Mouse (Mus musculus) MEL (cell line): Measurements from ENCODE around the gene Slc6a16.

ENCODE experiments used
- BHLHE40 ChIP-seq: IDR thresholded peaks from 2 replicates; pipeline ENCODE4 v1.6.1; 2012; ENCODE audit warnings: low read depth, mild to moderate bottlenecking, inconsistent platforms, low read length, improper control_type of control experiment, borderline replicate concordance
- CTCF ChIP-seq, 3 experiments: IDR thresholded peaks in 2 of 3; conservative IDR thresholded peaks in 1 of 3; 2 replicates each; pipeline ENCODE4 v1.5.1; 2011 to 2012; ENCODE audit warnings: low read length in 3 of 3, low read depth in 2 of 3, mild to moderate bottlenecking in 2 of 3, improper control_type of control experiment in 1 of 3, inconsistent platforms in 1 of 3, mixed read lengths in 1 of 3, moderate library complexity in 1 of 3; ENCODE audit not compliant: control insufficient read depth in 1 of 3, insufficient read depth in 1 of 3, poor library complexity in 1 of 3, severe bottlenecking in 1 of 3
- ELF1 ChIP-seq: IDR thresholded peaks from 2 replicates; pipeline ENCODE4 v1.6.1; 2014; ENCODE audit warnings: low read depth, mild to moderate bottlenecking, inconsistent platforms, low read length, improper control_type of control experiment, moderate library complexity
- ETS1 ChIP-seq: IDR thresholded peaks from 2 replicates; pipeline ENCODE4 v1.6.1; 2012; ENCODE audit warnings: low read depth, mild to moderate bottlenecking, inconsistent platforms, low read length, improper control_type of control experiment, moderate library complexity
- GABPA ChIP-seq: IDR thresholded peaks from 2 replicates; pipeline ENCODE4 v1.6.1; 2012; ENCODE audit warnings: low read depth, mild to moderate bottlenecking, inconsistent platforms, low read length, improper control_type of control experiment, moderate library complexity
- HCFC1 ChIP-seq: IDR thresholded peaks from 2 replicates; pipeline ENCODE4 v1.6.1; 2012; ENCODE audit warnings: low read depth, mild to moderate bottlenecking, inconsistent platforms, low read length, improper control_type of control experiment, moderate library complexity
- NRF1 ChIP-seq: IDR thresholded peaks from 2 replicates; pipeline ENCODE4 v1.6.1; 2014; ENCODE audit warnings: low read depth, mild to moderate bottlenecking, inconsistent platforms, low read length, improper control_type of control experiment, moderate library complexity; ENCODE audit not compliant: poor library complexity, insufficient read depth, severe bottlenecking
- POLR2A ChIP-seq, 2 experiments: IDR thresholded peaks; 2 replicates each; pipeline ENCODE4 v1.6.1; 2011 to 2012; ENCODE audit warnings: low read length in 2 of 2, mild to moderate bottlenecking in 2 of 2, control low read depth in 1 of 2, improper control_type of control experiment in 1 of 2, low read depth in 1 of 2, moderate library complexity in 1 of 2; ENCODE audit not compliant: control insufficient read depth in 1 of 2, insufficient read depth in 1 of 2, poor library complexity in 1 of 2
- POLR2AphosphoS2 ChIP-seq: IDR thresholded peaks from 2 replicates; pipeline ENCODE4 v1.6.1; 2011; ENCODE audit warnings: low read length, improper control_type of control experiment
- POLR2AphosphoS5 ChIP-seq: IDR thresholded peaks from 2 replicates; pipeline ENCODE4 v1.6.1; 2012; ENCODE audit warnings: low read depth, borderline replicate concordance, mild to moderate bottlenecking, inconsistent platforms, low read length, moderate library complexity, mixed read lengths
- SMC3 ChIP-seq: IDR thresholded peaks from 2 replicates; pipeline ENCODE4 v1.6.1; 2011; ENCODE audit warnings: low read depth, low read length, improper control_type of control experiment
- TAL1 ChIP-seq: IDR thresholded peaks from 2 replicates; pipeline ENCODE4 v1.6.1; 2012; ENCODE audit warnings: mild to moderate bottlenecking, inconsistent platforms, low read length, moderate library complexity, mixed read lengths
- USF1 ChIP-seq: IDR thresholded peaks from 2 replicates; pipeline ENCODE4 v1.6.1; 2014; ENCODE audit warnings: low read depth, mild to moderate bottlenecking, inconsistent platforms, low read length, improper control_type of control experiment, moderate library complexity
- ZKSCAN1 ChIP-seq: IDR thresholded peaks from 2 replicates; pipeline ENCODE4 v1.6.1; 2012; ENCODE audit warnings: low read depth, mild to moderate bottlenecking, inconsistent platforms, low read length, improper control_type of control experiment, moderate library complexity

DNA sequence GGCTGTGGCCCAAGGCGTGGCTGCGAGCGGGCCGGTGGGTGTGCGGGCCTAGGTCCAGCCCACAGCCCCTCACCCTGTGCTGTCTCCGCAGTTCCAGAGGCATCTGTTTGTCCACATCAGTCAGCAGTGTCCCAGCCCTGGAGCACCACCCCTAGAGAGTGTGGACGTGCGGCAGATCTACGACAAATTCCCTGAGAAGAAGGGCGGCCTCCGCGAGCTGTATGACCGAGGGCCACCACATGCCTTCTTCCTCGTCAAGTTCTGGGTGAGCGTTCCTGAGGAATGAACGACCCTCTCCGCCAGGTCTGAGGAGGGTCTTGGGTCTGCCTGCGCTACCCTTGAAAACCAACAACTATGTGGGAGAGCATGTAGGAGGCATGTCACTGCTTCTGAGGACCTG is 12.3 kb upstream of the Slc6a16 start:
- TF ChIP-seq POLR2A (IDR thresholded peaks at IDR 0.05; ENCODE audit: control insufficient read depth in 1 of 2, insufficient read depth in 1 of 2, low read depth in 1 of 2, low read length in 2 of 2, poor library complexity in 1 of 2) (no peak), BHLHE40 (no peak), CTCF (IDR thresholded peaks at IDR 0.05 in 2 of 3, conservative IDR thresholded peaks at IDR 0.05 in 1 of 3; ENCODE audit: control insufficient read depth in 1 of 3, insufficient read depth in 1 of 3, low read depth in 2 of 3, low read length in 3 of 3, poor library complexity in 1 of 3, severe bottlenecking in 1 of 3) (no peak), NRF1 (no peak), SMC3 (no peak), HCFC1 (no peak), POLR2AphosphoS2 (no peak), GABPA (no peak), ETS1 (no peak), POLR2AphosphoS5 (no peak), ZKSCAN1 (no peak), TAL1 (no peak), ELF1 (no peak), USF1 (no peak)
